10 mouse cellular contexts compared by ENCODE assay signal in genomic region chr1:194929972-194930355, GRCm38 (mm10). TPM values are rescaled to one million over a fixed set of nuclear protein-coding genes. Genes with fewer than 3 reads are reported as not detected.
DNase-seq lines count a peak whose midpoint lies in the region; TF ChIP-seq lines count a peak whose summit lies in the region.
"Had no signal": no experiment of that assay in that cellular context is flagged by ENCODE, and none has a peak within 500 bp of the region (broad histone marks: within the 10 kb centered on the region; RNA-seq: fewer than 3 reads in every experiment).

No protein-coding gene starts in this region.

- 38% methylated on average over 1 of the region's 1 CpGs for WGBS in heart, adult 2 months

- TF ChIP-seq POLR2A in heart, adult 2 months (IDR thresholded peaks at IDR 0.05; ENCODE audit: insufficient read depth, low read depth, low read length), result no peak

- no peaks in the 10 kb centered on the region for H3K27me3 ChIP-seq in heart, adult 2 months (ENCODE audit: control insufficient read depth, insufficient read depth, low read length)
- H3K27me3 ChIP-seq: CH12.LX; midbrain, embryonic 13.5 days had no signal

- TF ChIP-seq EP300 in heart, adult 2 months (IDR thresholded peaks at IDR 0.05; ENCODE audit: insufficient read depth, low read depth, low read length), result no peak

- peak overlapping the region; percentile 68 for H3K27ac ChIP-seq in heart, adult 2 months
- H3K27ac ChIP-seq: midbrain, embryonic 13.5 days had no signal

- intact Hi-C loops in heart, adult 2 months (cut with DNase I), result loop anchor here (5.0 kb wide), 1 partner anchor 43 kb away; no protein-coding TSS in a partner anchor

- peaks cover 18% of the 10 kb centered on the region for H3K36me3 ChIP-seq in heart, adult 2 months (ENCODE audit: control insufficient read depth, insufficient read depth, low read length)
- H3K36me3 ChIP-seq: midbrain, embryonic 13.5 days had no signal

- no peak overlapping the region for H3K4me3 ChIP-seq in heart, adult 2 months
- H3K4me3 ChIP-seq: midbrain, embryonic 13.5 days had no signal

- no peaks in the 10 kb centered on the region for H3K79me2 ChIP-seq in heart, adult 2 months (replicated peaks; ENCODE audit: control insufficient read depth, insufficient read depth, low read length)

- no peak for TF ChIP-seq CTCF in heart, adult 2 months (IDR thresholded peaks at IDR 0.05)

- H3K4me1 ChIP-seq in heart, adult 2 months (ENCODE audit: control insufficient read depth, insufficient read depth, low read length), result peaks cover 19% of the 10 kb centered on the region
- H3K4me1 ChIP-seq: midbrain, embryonic 13.5 days had no signal

- H3K9ac ChIP-seq in heart, adult 2 months (ENCODE audit: low read depth, low read length), result no peak overlapping the region
- H3K9ac ChIP-seq: midbrain, embryonic 13.5 days had no signal

- DNase-seq in heart, adult 2 months, result peak in 1 of 2 experiments; percentile 72
- no peak for DNase-seq in heart, adult 8-10 months (ENCODE audit: low spot score)
- DNase-seq in adipocyte (ENCODE audit: low spot score), result peak; percentile 81
- peak; percentile 17 for DNase-seq in gastrocnemius, postnatal 10 days
- DNase-seq in lung, postnatal 10 days, result peak; percentile 54
- no peak for DNase-seq in thymus, postnatal 25 days
- DNase-seq in kidney, postnatal 36 days, result no peak
- DNase-seq in cerebellum, adult 8-10 months, result no peak

RNA-seq across cellular contexts. Expression of gene Cd34, which starts 8.7 kb away (rescaled TPM):
- total RNA-seq in heart, adult 2 months (2021), result 10 to 100 TPM; 73.6 to 92.6 TPM
- 86.5 and 172 TPM in 2 replicates for polyA plus RNA-seq in heart, adult 2 months (2012; rRNA removed)
- total RNA-seq in heart, adult 8-10 months (2022), result 10 to 100 TPM; 70.6 to 81.5 (median 80.7) TPM
- total RNA-seq in gastrocnemius, postnatal 10 days (2021), result 100 to 1,000 TPM; 162 to 196 TPM
- total RNA-seq: CH12.LX had no signal

Comparison
In these comparisons a context has a peak if more than half of its experiments do, and no peak if none do; other contexts are left out.
1. DNase-seq: peak in adipocyte (single experiment), gastrocnemius, postnatal 10 days (single experiment) and lung, postnatal 10 days (single experiment); none in heart, adult 8-10 months (single experiment), thymus, postnatal 25 days (single experiment), kidney, postnatal 36 days (0 of 2) and cerebellum, adult 8-10 months (single experiment).